ENCODE assay signal across 18 mouse cellular contexts in genomic region chr11:98379379-98379778, GRCm38 (mm10). TPM values are rescaled to one million over a fixed set of nuclear protein-coding genes. Genes with fewer than 3 reads are reported as not detected.
DNase-seq lines count a peak whose midpoint lies in the region; ATAC-seq and TF ChIP-seq lines count a peak whose summit lies in the region.
"Had no signal": no experiment of that assay in that cellular context is flagged by ENCODE, and none has a peak within 500 bp of the region (broad histone marks: within the 10 kb centered on the region; RNA-seq: fewer than 3 reads in every experiment).

No protein-coding gene starts in this region.

- no peak for TF ChIP-seq EP300 in heart, postnatal 0 days (IDR thresholded peaks at IDR 0.05; ENCODE audit: low read depth)

- 0 out of 2 replicates have a peak, but pooled peaks cover 1% of the 10 kb centered on the region for H3K4me1 ChIP-seq in hindbrain, embryonic 12.5 days
- H3K4me1 ChIP-seq in hindbrain, embryonic 14.5 days (replicated peaks; ENCODE audit: control insufficient read depth, insufficient read depth, low read length): no peaks in the 10 kb centered on the region
- H3K4me1 ChIP-seq in embryonic facial prominence, embryonic 10.5 days: peaks cover 14% of the 10 kb centered on the region
- peaks cover 66% of the 10 kb centered on the region for H3K4me1 ChIP-seq in heart, postnatal 0 days (ENCODE audit: control insufficient read depth, insufficient read depth)
- H3K4me1 ChIP-seq: embryonic facial prominence, embryonic 12.5 days; megakaryocyte, embryonic 14.5 days had no signal

- H3K9ac ChIP-seq in hindbrain, embryonic 12.5 days: 0 out of 2 replicates have a peak overlapping the region, but pooled peaks have one; percentile 13
- H3K9ac ChIP-seq in hindbrain, embryonic 14.5 days: no peak overlapping the region
- H3K9ac ChIP-seq in heart, postnatal 0 days (replicated peaks; ENCODE audit: low read depth, low read length): no peak overlapping the region
- H3K9ac ChIP-seq: embryonic facial prominence, embryonic 12.5 days; lung, embryonic 15.5 days had no signal

- peaks cover 9% of the 10 kb centered on the region for H3K27me3 ChIP-seq in hindbrain, embryonic 12.5 days
- H3K27me3 ChIP-seq in hindbrain, embryonic 14.5 days (ENCODE audit: control insufficient read depth, insufficient read depth, low read length): no peaks in the 10 kb centered on the region
- H3K27me3 ChIP-seq in embryonic facial prominence, embryonic 10.5 days (replicated peaks; ENCODE audit: low read depth, poor library complexity, severe bottlenecking): peaks cover 14% of the 10 kb centered on the region
- no peaks in the 10 kb centered on the region for H3K27me3 ChIP-seq in heart, postnatal 0 days (ENCODE audit: control insufficient read depth, insufficient read depth, low read length)
- H3K27me3 ChIP-seq: Patski had no signal

- H3K27ac ChIP-seq in hindbrain, embryonic 12.5 days: no peak overlapping the region
- H3K27ac ChIP-seq in hindbrain, embryonic 14.5 days: no peak overlapping the region
- 0 out of 2 replicates have a peak overlapping the region, but pooled peaks have one; percentile 31 for H3K27ac ChIP-seq in embryonic facial prominence, embryonic 10.5 days (replicated peaks)
- H3K27ac ChIP-seq in heart, postnatal 0 days (ENCODE audit: low read depth): peak overlapping the region; percentile 88
- H3K27ac ChIP-seq: embryonic facial prominence, embryonic 12.5 days; lung, embryonic 15.5 days had no signal

- no peaks in the 10 kb centered on the region for H3K9me3 ChIP-seq in hindbrain, embryonic 12.5 days (replicated peaks)
- no peaks in the 10 kb centered on the region for H3K9me3 ChIP-seq in hindbrain, embryonic 14.5 days (ENCODE audit: control insufficient read depth, low read length)
- H3K9me3 ChIP-seq in embryonic facial prominence, embryonic 10.5 days: no peaks in the 10 kb centered on the region
- no peaks in the 10 kb centered on the region for H3K9me3 ChIP-seq in heart, postnatal 0 days (replicated peaks; ENCODE audit: control insufficient read depth, low read length)
- H3K9me3 ChIP-seq: embryonic facial prominence, embryonic 12.5 days; lung, embryonic 15.5 days; megakaryocyte, embryonic 14.5 days had no signal

- ATAC-seq in hindbrain, embryonic 12.5 days (ENCODE audit: low FRiP score): no peak
- no peak for ATAC-seq in hindbrain, embryonic 14.5 days (ENCODE audit: low FRiP score)
- ATAC-seq in heart, postnatal 0 days (ENCODE audit: insufficient read depth, low read depth): 0 out of 2 replicates have a peak, but pooled peaks have one; percentile 21
- ATAC-seq: activated CD4-positive, CD25-positive, alpha-beta regulatory T cell, adult 4 months; hindbrain, embryonic 16.5 days; Patski had no signal

- DNase-seq in hindbrain, embryonic 14.5 days (ENCODE audit: low spot score): no peak
- DNase-seq in embryonic facial prominence, embryonic 10.5 days (ENCODE audit: low spot score): no peak
- peak; percentile 47 for DNase-seq in heart, adult 8-10 months (ENCODE audit: low spot score)
- DNase-seq in heart, postnatal 0 days (ENCODE audit: low spot score): peak; percentile 50
- no peak for DNase-seq in cerebellum, postnatal 10 days
- no peak for DNase-seq in cerebellum, adult 11 months
- DNase-seq: adrenal gland, postnatal 25 days; right cerebral cortex, postnatal 25 days; thymus, postnatal 25 days had no signal

- H3K4me3 ChIP-seq in hindbrain, embryonic 12.5 days: no peak overlapping the region
- no peak overlapping the region for H3K4me3 ChIP-seq in hindbrain, embryonic 14.5 days (replicated peaks; ENCODE audit: low read length)
- H3K4me3 ChIP-seq in embryonic facial prominence, embryonic 10.5 days: no peak overlapping the region
- H3K4me3 ChIP-seq in heart, postnatal 0 days (ENCODE audit: low read depth, low read length): no peak overlapping the region
- H3K4me3 ChIP-seq: embryonic facial prominence, embryonic 12.5 days; lung, embryonic 15.5 days; megakaryocyte, embryonic 14.5 days had no signal

- TF ChIP-seq CTCF in heart, postnatal 0 days (IDR thresholded peaks at IDR 0.05; ENCODE audit: low read depth): no peak

- H3K36me3 ChIP-seq in hindbrain, embryonic 12.5 days: peaks cover 64% of the 10 kb centered on the region
- peaks cover 64% of the 10 kb centered on the region for H3K36me3 ChIP-seq in hindbrain, embryonic 14.5 days (replicated peaks; ENCODE audit: control insufficient read depth, insufficient read depth)
- peaks cover 72% of the 10 kb centered on the region for H3K36me3 ChIP-seq in embryonic facial prominence, embryonic 10.5 days (replicated peaks)
- H3K36me3 ChIP-seq in heart, postnatal 0 days (replicated peaks; ENCODE audit: control insufficient read depth, insufficient read depth, low read length): peaks cover 47% of the 10 kb centered on the region

- 92% methylated on average over 7 of the region's 7 CpGs for WGBS in hindbrain, embryonic 12.5 days
- 93% methylated on average over 7 of the region's 7 CpGs for WGBS in hindbrain, embryonic 14.5 days
- 88% methylated on average over 7 of the region's 7 CpGs for WGBS in embryonic facial prominence, embryonic 10.5 days
- WGBS in heart, postnatal 0 days: 62% methylated on average over 7 of the region's 7 CpGs

- no peak overlapping the region for H3K4me2 ChIP-seq in hindbrain, embryonic 12.5 days (replicated peaks)
- H3K4me2 ChIP-seq in hindbrain, embryonic 14.5 days (replicated peaks): no peak overlapping the region
- H3K4me2 ChIP-seq in heart, postnatal 0 days (ENCODE audit: low read depth, low read length): no peak overlapping the region
- H3K4me2 ChIP-seq: embryonic facial prominence, embryonic 12.5 days; lung, embryonic 15.5 days had no signal

RNA-seq across cellular contexts. Expression of gene Tcap, which starts 4.2 kb away (rescaled TPM):
- 0.31 and 1.7 TPM in 2 replicates for polyA plus RNA-seq in hindbrain, embryonic 12.5 days (2016; fragmentation: Nextera tagmentation; extraction: Ambion mirVana)
- polyA plus RNA-seq in hindbrain, embryonic 14.5 days (2014; fragmentation: Nextera tagmentation; extraction: Ambion mirVana): not detected in 2 replicates
- not detected in 2 replicates for polyA plus RNA-seq in embryonic facial prominence, embryonic 10.5 days (2016; fragmentation: Nextera tagmentation; extraction: Ambion mirVana)
- 1,000 to 10,000 TPM; 2,176 to 4,520 (median 3,450) TPM for total RNA-seq in heart, adult 8-10 months (2022)
- 293 and 299 TPM in 2 replicates for total RNA-seq in heart, postnatal 0 days (2014; rRNA removed; ENCODE audit: low replicate concordance)
- 455 and 518 TPM in 2 replicates for polyA plus RNA-seq in heart, postnatal 0 days (2015; fragmentation: Nextera tagmentation; extraction: Ambion mirVana)
- total RNA-seq: common myeloid progenitor, adult 5-6 weeks had no signal
- polyA plus RNA-seq: activated CD4-positive, CD25-positive, alpha-beta regulatory T cell, adult 4 months; Patski had no signal

RNA-seq across cellular contexts. Expression of gene Pnmt, which starts 6.9 kb away (rescaled TPM):
- 1.0 and 1.1 TPM in 2 replicates for polyA plus RNA-seq in hindbrain, embryonic 12.5 days (2016; fragmentation: Nextera tagmentation; extraction: Ambion mirVana)
- 3.0 and 3.4 TPM in 2 replicates for polyA plus RNA-seq in hindbrain, embryonic 14.5 days (2014; fragmentation: Nextera tagmentation; extraction: Ambion mirVana)
- 0.17 and 0.30 TPM in 2 replicates for polyA plus RNA-seq in embryonic facial prominence, embryonic 10.5 days (2016; fragmentation: Nextera tagmentation; extraction: Ambion mirVana)
- total RNA-seq in heart, adult 8-10 months (2022): 1 to 10 TPM in 3 of 4 experiments, not detected in 1; 1.2 to 1.6 (median 1.4) TPM
- 4.2 TPM in 1 of 2 replicates, not detected in the other for total RNA-seq in heart, postnatal 0 days (2014; rRNA removed; ENCODE audit: low replicate concordance)
- 0.26 TPM in 1 of 2 replicates, not detected in the other for polyA plus RNA-seq in heart, postnatal 0 days (2015; fragmentation: Nextera tagmentation; extraction: Ambion mirVana)
- total RNA-seq: common myeloid progenitor, adult 5-6 weeks; liver, adult 2 months had no signal
- polyA plus RNA-seq: activated CD4-positive, CD25-positive, alpha-beta regulatory T cell, adult 4 months; liver, adult 2 months; Patski had no signal

RNA-seq across cellular contexts. Expression of gene Pgap3, which starts 20.9 kb away (rescaled TPM):
- polyA plus RNA-seq in hindbrain, embryonic 12.5 days (2016; fragmentation: Nextera tagmentation; extraction: Ambion mirVana): 9.1 and 10.2 TPM in 2 replicates
- polyA plus RNA-seq in hindbrain, embryonic 14.5 days (2014; fragmentation: Nextera tagmentation; extraction: Ambion mirVana): 6.4 and 6.9 TPM in 2 replicates
- polyA plus RNA-seq in embryonic facial prominence, embryonic 10.5 days (2016; fragmentation: Nextera tagmentation; extraction: Ambion mirVana): 9.6 TPM in 2 replicates
- 1 to 10 TPM; 8.2 to 9.6 (median 8.9) TPM for total RNA-seq in heart, adult 8-10 months (2022)
- 35.7 and 46.0 TPM in 2 replicates for total RNA-seq in heart, postnatal 0 days (2014; rRNA removed; ENCODE audit: low replicate concordance)
- polyA plus RNA-seq in heart, postnatal 0 days (2015; fragmentation: Nextera tagmentation; extraction: Ambion mirVana): 15.9 and 18.2 TPM in 2 replicates

RNA-seq across cellular contexts. Expression of gene Stard3, which starts 21.2 kb away (rescaled TPM):
- polyA plus RNA-seq in hindbrain, embryonic 12.5 days (2016; fragmentation: Nextera tagmentation; extraction: Ambion mirVana): 49.0 and 50.0 TPM in 2 replicates
- polyA plus RNA-seq in hindbrain, embryonic 14.5 days (2014; fragmentation: Nextera tagmentation; extraction: Ambion mirVana): 33.9 and 36.8 TPM in 2 replicates
- polyA plus RNA-seq in embryonic facial prominence, embryonic 10.5 days (2016; fragmentation: Nextera tagmentation; extraction: Ambion mirVana): 40.8 and 41.7 TPM in 2 replicates
- 10 to 100 TPM; 17.2 to 28.8 (median 23.7) TPM for total RNA-seq in heart, adult 8-10 months (2022)
- 44.8 and 53.6 TPM in 2 replicates for total RNA-seq in heart, postnatal 0 days (2014; rRNA removed; ENCODE audit: low replicate concordance)
- 34.7 and 35.3 TPM in 2 replicates for polyA plus RNA-seq in heart, postnatal 0 days (2015; fragmentation: Nextera tagmentation; extraction: Ambion mirVana)

RNA-seq across cellular contexts. Expression of gene Ppp1r1b, which starts 31.2 kb away (rescaled TPM):
- polyA plus RNA-seq in hindbrain, embryonic 12.5 days (2016; fragmentation: Nextera tagmentation; extraction: Ambion mirVana): 0.37 and 0.52 TPM in 2 replicates
- 3.0 and 3.3 TPM in 2 replicates for polyA plus RNA-seq in hindbrain, embryonic 14.5 days (2014; fragmentation: Nextera tagmentation; extraction: Ambion mirVana)
- 0.26 and 0.30 TPM in 2 replicates for polyA plus RNA-seq in embryonic facial prominence, embryonic 10.5 days (2016; fragmentation: Nextera tagmentation; extraction: Ambion mirVana)
- total RNA-seq in heart, adult 8-10 months (2022): 10 to 100 TPM in 2 of 4 experiments, 1 to 10 TPM in 2; 4.0 to 11.3 (median 7.1) TPM
- total RNA-seq in heart, postnatal 0 days (2014; rRNA removed; ENCODE audit: low replicate concordance): 16.3 and 18.6 TPM in 2 replicates
- polyA plus RNA-seq in heart, postnatal 0 days (2015; fragmentation: Nextera tagmentation; extraction: Ambion mirVana): 32.1 and 38.5 TPM in 2 replicates
- total RNA-seq: common myeloid progenitor, adult 5-6 weeks had no signal
- polyA plus RNA-seq: activated CD4-positive, CD25-positive, alpha-beta regulatory T cell, adult 4 months had no signal

Comparison
In these comparisons a context has a peak if more than half of its experiments do, and no peak if none do; other contexts are left out.
1. H3K27ac ChIP-seq: peak in embryonic facial prominence, embryonic 10.5 days (single experiment) and heart, postnatal 0 days (single experiment); none in hindbrain, embryonic 12.5 days (single experiment) and hindbrain, embryonic 14.5 days (single experiment).
2. DNase-seq: peak in heart, adult 8-10 months (single experiment) and heart, postnatal 0 days (single experiment); none in hindbrain, embryonic 14.5 days (single experiment), embryonic facial prominence, embryonic 10.5 days (single experiment), cerebellum, postnatal 10 days (0 of 2) and cerebellum, adult 11 months (single experiment).
3. RNA of gene Tcap, which starts 4.2 kb away (polyA plus RNA-seq): 455 to 518 TPM in heart, postnatal 0 days; 0.31 to 1.7 TPM in hindbrain, embryonic 12.5 days, not detected in embryonic facial prominence, embryonic 10.5 days and not detected in hindbrain, embryonic 14.5 days; every median in the first group is over 100 times any median in the second.